Mouse (Mus musculus) granulocyte monocyte progenitor cell, adult 5-6 weeks (primary cell): ENCODE data around the gene Peli2. TPM values are rescaled to one million over a fixed set of nuclear protein-coding genes. Genes with fewer than 3 reads are reported as not detected.

Experiments
- ATAC-seq: replicated peaks from 2 replicates; pipeline ENCODE4 v1.8.0; 2016; ENCODE audit warnings: mild to moderate bottlenecking, moderate TSS enrichment, inconsistent platforms; ENCODE audit not compliant: poor library complexity, severe bottlenecking
- total RNA-seq, 2 experiments: library from RNA; stranded (forward) in 1 of 2; stranded (reverse) in 1 of 2; fragments of 200-712, 200-1000 nt in 1 of 2; fragments of >200 nt in 1 of 2; fragmentation: Nextera tagmentation in 1 of 2; gene quantifications; 2 replicates each; pipeline ENCODE4 v1.2.3; 2014 to 2017

Peli2 gene
- total RNA-seq, 2 experiments from 2014 or later, result 8.7 to 9.9 TPM

DNA sequence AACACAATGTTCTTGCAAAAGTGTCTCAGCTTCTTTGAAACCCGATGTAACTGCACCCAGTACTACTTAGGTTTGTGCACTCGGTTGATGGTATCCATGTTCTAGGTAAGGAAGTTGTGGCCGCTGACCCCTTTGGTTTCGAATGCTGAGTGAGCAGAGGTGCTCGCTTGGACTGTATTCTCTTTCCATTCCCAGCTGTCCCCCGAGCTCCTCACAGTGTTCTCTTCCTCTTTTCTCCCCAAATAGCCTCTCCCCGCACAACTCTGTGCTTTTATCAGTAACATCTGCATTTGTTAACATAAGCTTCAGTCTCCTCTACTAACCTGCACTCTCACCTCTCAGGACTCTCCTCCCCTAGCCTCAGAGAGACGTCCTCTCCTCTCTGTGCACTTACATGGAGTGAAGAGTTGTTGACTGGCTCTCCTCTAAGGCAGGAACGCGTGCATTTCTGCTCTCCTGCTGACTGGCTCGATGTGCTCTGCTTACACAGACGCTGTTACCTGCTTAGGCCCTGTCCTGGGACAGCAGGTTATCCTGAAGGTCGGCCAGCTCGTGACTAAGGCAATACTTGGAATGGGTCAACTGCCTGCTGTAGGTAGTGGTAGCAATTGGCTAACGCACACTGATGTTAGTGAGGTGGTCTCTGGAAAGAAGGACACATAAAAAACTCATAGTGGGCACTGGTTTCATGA lies 57.8 kb downstream of the Peli2 start:
- ATAC-seq, result peak; percentile 61

GRCm38 (mm10) chr14:48179021-48179420 lies 58.4 kb downstream of the Peli2 start:
- no peak for ATAC-seq

DNA sequence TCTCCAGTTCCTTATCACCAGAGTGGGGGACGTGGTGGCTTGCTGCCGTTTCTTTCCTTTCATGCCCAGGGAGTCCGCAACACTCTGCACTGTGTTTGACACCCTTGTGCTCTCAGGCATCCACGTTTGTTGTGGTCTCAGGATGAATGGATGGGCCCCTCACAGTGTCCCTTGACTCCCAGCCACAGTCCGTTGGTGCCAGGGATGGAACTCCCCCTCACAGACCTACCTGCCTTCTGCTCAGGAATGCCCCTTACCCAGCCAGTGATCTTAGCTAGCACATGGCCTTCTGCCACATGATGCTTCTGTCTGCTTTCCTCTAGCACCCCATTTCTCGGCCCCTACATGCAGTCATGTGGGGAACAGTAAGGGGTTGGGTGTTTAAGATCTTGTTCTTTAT lies 65.7 kb downstream of the Peli2 start:
- no peak for ATAC-seq

DNA sequence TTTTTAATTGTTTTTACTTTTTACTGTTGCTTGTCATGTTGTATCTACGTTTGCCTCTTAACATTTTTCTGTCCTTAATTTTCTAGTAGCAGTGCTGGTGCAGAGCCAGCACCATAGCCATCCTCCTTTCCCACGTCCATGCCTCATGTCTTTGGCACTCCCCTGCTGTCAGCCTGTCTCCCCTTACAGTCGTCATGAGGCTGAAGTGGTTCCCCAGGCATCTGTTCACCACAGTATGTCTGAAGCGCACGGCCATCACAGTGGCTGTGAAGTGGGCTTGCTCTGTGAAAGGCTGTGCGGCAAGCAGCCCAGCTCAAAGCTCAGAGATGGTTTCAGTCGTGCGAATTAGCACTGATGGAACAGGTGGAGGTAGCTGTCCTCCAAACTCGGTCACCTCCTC lies 66.5 kb downstream of the Peli2 start:
- ATAC-seq, result no peak

GRCm38 (mm10) chr14:48189330-48189729 lies 68.7 kb downstream of the Peli2 start:
- ATAC-seq, result peak; percentile 95

DNA sequence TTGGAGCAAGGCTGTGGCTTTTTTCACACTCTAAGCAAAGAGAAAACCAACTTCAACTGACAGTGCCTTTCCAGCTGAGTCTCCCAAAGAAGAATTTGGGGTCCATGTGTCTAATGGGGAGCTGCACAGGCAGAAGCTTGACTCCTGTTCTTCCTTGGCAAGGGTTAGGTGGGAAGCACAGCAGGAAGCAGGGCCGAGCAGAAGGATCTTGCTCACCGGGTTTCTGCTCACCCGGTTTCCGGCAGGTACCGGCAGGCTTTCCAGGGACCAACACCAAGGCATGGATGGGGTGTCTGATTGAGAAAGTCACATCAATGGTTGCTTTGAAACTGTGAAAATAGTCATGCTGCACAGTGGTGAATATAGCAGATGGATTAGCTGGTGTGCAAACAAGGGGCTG lies 70.3 kb downstream of the Peli2 start:
- ATAC-seq, result no peak

- no peak for ATAC-seq
Observed at GRCm38 (mm10) chr14:48191925-48192324, 71.3 kb downstream of the Peli2 start.

- ATAC-seq, result no peak
Observed at GRCm38 (mm10) chr14:48196804-48197203, 76.2 kb downstream of the Peli2 start.

DNA sequence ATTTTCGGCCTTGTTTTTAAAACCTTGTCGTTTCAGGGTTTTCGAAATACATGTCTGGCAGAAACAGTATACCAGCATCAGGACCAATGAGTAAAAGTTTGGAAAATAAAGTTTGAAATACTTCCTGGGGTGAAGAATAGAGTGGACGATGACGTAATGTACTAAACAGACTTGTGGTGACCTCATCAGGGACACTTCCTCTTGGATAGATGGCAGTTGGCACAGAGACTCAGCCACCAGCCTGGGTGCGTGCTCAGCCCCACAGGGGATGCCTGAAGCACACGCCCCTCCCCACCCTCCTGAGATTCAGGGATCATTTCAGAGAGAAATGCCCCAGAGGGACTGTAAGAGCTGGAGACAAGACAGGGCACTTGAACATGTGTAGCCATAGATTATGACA lies 76.7 kb downstream of the Peli2 start:
- peak; percentile 85 for ATAC-seq

DNA sequence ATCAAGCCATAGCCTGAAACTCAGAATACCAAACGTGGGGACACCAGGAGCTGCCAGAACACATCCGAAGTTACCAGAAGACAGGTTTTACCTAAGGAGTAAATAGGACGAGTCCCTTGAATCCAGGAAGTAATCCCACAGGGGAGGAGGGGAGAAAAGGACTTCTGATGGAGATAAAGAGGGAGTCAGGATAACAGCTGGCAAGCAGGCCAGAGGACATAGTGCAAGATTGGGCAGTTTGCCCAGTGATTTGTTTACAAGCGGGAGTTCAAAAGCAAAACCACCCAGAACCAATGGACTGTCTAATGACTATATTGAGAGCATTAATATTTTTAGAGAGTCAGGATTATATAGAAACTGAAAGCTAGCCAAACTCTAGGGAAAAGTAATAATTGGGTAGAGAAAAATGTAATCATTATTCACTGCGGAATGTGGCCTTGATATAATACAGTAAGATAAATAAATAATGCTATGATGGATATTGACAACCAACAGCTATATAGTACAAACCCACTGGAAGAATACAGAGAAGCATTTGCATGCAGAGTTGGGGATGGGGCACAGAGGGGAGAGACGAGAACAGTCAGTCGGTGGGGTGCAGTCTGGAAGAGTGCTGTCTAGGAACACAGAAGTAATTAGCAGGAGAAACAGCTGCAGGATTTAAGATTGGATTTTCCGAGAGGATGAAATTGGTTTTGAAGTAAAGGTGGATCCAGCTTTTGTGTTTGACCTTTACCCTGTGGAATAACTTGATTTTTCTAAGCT lies 77.7 kb downstream of the Peli2 start:
- ATAC-seq, result no peak

DNA sequence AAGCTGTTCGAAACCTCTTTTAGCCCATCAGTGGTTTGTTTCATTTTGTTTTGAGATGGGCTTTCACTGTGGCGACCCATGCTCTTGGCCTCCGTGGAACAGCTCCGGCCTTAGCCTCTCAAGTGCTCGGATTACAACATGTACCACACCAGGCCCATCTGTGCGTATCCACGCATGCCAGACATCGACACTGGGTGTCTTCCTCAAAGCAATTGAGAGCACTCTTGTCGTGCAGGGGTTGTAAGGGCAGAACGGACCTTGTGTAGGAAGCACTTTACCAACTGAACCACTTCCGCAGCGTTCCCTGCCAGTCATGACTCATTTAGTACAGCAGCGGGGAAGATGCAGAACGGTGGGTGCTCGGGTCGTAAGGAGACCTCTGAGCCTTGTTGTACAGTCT lies 78.3 kb downstream of the Peli2 start:
- ATAC-seq, result peak; percentile 57

DNA sequence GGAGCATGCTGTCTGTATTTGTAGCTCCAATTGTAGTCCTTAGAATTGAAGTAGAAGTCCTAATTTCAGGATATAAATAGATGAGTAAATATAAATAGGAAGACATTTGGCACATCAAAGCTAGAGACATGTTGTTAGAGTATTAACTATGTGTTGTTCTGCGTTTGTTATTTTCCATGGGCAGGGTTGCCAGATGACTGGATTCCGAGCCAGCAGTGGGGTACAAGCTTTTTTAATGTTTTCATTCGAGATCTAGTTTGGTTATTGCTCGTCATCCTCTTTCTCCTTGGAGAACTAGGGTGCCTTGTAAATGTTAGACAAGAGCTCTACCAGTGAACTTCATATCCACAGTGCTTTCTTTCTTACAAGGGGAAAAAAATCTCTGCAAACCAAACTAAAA lies 78.9 kb downstream of the Peli2 start:
- no peak for ATAC-seq

- ATAC-seq, result no peak
Observed at GRCm38 (mm10) chr14:48200291-48200690, 79.7 kb downstream of the Peli2 start.

DNA sequence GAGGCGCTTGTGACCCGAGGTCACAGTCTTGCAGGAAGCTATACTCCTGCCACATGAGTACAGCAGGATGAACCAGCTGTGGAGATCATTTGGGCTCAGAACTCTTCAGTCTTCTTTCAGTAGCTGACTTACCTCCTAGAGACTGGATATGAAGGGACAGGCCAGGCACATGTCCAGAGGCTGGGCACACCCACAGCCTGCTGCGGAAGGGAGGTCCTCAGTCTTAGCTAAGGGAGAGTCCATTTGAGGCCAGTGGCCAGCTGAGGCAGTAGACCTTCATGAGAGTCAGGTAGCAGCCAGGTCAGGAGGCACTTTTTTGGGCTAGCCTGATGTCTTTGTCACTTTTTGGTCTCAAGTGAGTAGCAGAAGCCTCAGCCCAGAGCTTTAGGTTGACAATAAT lies 80.2 kb downstream of the Peli2 start:
- no peak for ATAC-seq

GRCm38 (mm10) chr14:48201403-48201802 lies 80.8 kb downstream of the Peli2 start:
- no peak for ATAC-seq

GRCm38 (mm10) chr14:48202096-48203036 lies 81.7 kb downstream of the Peli2 start:
- ATAC-seq, result peak; percentile 75

GRCm38 (mm10) chr14:48205044-48205443 lies 84.4 kb downstream of the Peli2 start:
- no peak for ATAC-seq

- ATAC-seq, result no peak
Observed at GRCm38 (mm10) chr14:48205635-48206034, 85.0 kb downstream of the Peli2 start.

- no peak for ATAC-seq
Observed at GRCm38 (mm10) chr14:48207119-48207518, 86.5 kb downstream of the Peli2 start.

DNA sequence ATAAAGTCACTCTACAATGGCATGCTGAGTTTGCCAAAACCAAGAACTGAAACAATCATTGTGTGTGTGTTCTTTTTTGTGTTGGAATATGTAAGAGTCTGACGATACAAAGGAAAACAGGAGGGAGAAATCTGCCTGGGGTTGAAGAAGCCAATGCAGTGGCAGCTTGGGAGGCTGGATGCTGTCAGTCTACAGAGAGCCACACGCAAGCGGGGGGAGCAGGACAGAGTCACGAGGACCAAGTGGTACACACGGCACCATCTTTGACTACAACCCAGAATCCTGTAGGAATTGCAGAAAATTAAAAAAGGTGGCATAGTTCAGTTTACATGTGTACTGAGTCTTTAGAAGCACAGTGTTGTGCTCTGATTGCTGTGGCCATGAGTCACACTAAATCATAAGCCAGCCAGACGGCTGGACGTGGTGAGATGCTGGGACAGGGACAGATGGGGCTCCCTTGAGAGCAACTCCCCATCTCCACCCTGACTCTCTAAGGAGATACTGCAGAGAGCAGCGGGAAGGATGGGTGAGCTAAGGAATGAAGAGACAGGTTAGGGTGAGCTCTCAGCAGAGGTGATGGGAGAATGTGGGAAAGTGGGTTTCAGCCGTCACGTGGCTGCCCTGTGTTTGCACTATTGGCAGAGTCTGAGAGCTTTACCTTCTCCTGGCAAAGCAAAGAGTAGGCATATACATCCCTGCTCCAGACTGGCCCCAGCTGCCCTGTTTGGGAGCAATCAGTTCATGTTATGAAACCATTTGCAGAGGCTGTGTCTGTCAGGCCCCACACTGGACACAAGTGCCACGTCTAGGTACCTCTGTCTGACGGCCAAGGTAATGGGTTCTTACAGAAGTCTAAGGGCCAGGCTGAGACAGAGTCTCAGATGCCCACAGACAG lies 87.4 kb downstream of the Peli2 start:
- no peak for ATAC-seq
